Mouse (Mus musculus): ENCODE results near the gene Gata2.
A peak's percentile ranks its signal among the peaks of the same experiment; 100 is the strongest.
"Not testable (repeated sequence)": the region's sequence is repeated elsewhere in the genome, so short reads cannot be mapped to it uniquely, and the experiment has no call there.

The Gata2 gene

DNA sequence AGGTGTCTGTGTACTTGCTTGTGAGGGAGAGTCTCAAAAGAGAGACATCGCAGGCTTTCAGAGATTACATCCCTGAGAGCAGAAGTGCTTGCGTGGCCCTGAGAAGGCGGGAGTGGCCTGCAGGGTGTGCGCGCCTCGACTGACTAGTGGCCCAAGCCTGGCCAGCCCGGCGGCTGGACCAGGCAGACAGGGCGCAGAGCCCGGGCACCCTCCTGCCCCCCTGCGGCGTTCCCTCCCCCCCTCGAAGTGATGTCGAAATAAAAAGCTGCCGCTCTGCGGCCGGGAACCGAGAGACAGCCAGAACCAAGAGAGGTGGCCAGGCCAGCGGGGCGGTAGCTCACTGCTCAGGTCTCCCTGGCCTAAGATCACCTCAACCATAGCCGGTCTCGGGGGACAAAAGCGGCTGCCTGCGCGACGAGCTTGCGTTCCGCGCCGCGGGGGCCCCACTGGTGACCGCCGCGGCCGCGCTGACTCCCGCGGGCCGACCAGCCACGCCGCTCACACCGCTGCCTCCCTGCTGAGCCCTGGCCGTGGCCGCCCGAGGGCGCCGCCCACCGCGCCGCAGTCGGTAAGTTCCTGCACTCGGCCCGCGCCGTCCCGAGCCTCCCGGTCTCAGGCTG, at the start of gene Gata2:
TSS of gene Gata2 (plus strand) at position 459 of the 620 bp plus-strand sequence.
- no peak for DNase-seq (ENCODE audit: inconsistent ontology term)

DNA sequence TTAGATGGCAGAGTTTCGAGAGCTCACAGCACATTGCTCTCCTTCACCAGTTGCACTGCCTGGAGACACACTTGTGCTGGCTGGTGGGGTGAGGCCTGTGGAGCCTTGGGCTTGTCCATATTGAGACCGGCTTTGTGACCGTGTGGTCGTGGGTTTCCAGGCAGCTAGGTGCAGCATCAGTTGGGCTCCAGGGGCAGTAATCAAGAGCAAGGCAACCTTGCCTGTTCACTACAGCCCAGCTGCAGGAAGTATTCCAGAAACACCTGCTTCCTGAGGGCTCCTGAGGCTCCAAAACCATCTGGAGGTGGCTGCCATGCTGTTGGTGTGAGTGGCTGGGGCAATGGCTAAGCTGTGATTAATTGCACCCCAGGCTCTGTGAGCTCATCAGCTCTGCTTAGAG, 47.9 kb upstream of the Gata2 start:
- DNase-seq (ENCODE audit: inconsistent ontology term): no peak

DNA sequence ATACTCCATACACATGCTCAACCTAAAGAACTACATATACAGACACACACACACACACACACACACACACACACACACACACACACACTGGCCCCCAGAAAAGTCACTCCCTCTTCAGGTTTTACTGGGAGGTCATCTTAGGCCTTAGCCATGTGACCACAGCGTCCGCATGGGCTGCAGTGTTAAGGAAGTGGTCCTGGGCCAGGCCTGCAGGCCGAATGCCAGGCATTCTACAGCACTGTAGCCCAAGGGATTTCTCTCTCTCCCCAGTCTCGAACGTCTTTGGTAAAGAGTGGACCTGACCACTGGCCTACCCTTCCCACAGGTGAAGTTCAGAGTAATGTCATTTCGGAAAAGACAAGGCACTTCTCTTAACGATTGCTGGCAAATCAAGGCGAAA, 47.1 kb upstream of the Gata2 start:
- no peak for DNase-seq (ENCODE audit: inconsistent ontology term)

DNA sequence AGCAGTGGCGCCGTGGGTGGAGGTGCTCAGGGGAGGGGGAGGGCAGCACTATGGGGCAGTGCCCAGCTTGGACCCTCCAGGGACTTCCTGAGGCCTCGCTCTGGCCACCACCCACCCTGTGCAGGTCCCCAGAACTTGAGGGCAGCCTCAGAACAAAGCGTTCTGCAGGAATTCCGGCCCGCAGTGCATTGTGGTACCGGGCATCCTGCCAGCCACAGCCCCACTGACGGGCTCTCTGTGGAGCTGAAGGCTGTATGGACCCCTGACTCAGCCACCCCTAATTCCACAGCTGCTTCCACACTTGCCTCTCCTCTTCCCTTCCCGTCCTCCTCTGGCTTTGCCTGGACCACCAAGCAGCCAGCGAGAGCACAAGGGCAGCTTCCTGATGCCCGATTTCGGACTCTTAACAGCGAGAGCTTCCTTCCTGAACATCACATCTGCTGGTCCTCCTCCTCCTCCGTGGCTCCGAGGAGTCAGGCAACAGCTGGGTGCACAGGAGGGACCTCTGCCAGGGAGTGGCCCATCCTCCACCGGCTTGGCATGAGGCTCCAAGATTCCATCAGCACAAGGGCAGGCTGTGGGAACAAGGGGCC, 46.2 kb upstream of the Gata2 start:
- DNase-seq (ENCODE audit: inconsistent ontology term): no peak

- no peak for DNase-seq (ENCODE audit: inconsistent ontology term)
These were observed 42.4 kb upstream of the Gata2 start for GRCm38 (mm10) chr6:88151335-88151734.

- DNase-seq (ENCODE audit: inconsistent ontology term): no peak
These were observed 41.5 kb upstream of the Gata2 start for GRCm38 (mm10) chr6:88152127-88152705.

GRCm38 (mm10) chr6:88152979-88153378, 40.7 kb upstream of the Gata2 start:
- no peak for DNase-seq (ENCODE audit: inconsistent ontology term)

DNA sequence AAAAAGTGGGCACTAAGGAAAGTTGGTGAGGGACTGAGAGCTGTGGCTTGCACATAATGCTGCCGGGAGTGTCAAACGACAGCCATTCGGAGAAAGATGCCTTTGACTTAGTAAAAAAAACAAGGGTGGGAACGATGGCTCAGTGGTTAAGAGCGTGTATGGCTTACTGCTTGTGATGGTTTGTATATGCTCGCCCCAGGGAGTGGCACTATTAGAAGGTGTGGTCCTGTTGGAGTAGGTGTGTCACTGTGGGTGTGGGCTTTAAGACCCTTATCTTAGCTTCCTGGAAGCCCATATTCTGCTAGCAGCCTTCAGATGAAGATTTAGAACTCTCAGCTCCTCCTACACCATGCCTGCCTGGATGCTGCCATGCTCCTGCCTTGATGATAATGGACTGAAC, 38.1 kb upstream of the Gata2 start:
- DNase-seq (ENCODE audit: inconsistent ontology term): not testable (repeated sequence)

- no peak for DNase-seq (ENCODE audit: inconsistent ontology term)
These were observed 34.9 kb upstream of the Gata2 start for GRCm38 (mm10) chr6:88158790-88159189.

- no peak for DNase-seq (ENCODE audit: inconsistent ontology term)
These were observed 27.6 kb upstream of the Gata2 start for GRCm38 (mm10) chr6:88166054-88166453.

GRCm38 (mm10) chr6:88174191-88174590, 19.5 kb upstream of the Gata2 start:
- DNase-seq (ENCODE audit: inconsistent ontology term): no peak

DNA sequence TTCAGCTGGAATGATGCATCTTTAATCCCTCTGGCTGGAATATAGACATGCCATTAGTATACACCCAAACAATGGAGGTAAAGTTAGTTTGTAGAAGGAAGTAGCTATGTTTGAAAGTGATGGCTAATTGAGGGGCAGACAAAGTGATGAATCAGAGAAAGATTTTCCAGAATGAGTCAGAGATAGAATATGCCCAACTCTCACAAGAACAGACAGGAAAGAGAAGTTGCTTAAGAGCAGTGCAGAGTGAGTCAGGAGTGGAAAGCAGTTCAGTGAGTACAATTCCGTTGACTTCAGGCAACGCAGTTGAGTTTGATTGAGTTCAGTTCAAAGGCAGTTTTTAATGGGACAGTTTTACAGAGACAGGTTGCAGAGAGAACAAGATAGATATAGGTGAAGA, 19.0 kb upstream of the Gata2 start:
- no peak for DNase-seq (ENCODE audit: inconsistent ontology term)

DNA sequence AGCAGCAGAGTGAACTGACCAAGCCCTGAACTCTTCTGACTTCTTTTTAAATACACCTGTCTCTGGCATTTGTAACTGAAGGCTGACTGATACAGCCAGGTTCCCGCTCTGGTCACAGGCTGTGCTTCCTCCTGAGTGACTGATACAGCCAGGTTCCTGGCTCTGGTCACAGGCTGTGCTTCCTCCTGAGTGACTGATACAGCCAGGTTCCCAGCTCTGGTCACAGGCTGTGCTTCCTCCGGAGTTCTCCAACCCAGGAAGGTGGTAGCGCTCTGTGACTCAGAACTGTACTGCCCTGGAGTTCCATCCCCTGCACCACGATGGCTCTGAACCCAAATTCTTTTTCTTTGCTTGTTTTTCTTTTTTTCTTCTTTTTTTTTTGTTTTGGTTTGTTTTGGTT, 9.0 kb upstream of the Gata2 start:
- no peak for DNase-seq (ENCODE audit: inconsistent ontology term)

DNA sequence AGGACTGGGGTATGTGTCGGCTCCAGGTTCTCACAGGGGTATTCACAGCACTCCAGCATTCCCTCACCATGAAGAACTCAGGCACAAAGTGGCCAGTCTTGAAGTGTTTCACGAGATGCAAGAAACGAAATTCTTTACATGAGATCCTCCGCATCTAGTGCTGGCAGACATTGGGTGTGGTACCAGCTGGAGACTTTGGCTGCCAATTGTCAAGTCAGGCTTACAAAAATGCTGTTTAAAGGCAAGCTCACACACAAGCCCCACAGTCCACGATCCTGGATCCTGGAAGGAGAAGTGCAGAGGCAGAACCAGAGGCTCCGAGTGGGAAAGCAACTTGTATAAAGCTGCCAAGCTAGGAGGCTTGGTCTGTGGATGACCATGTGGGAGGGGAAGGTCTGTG, 5.5 kb upstream of the Gata2 start:
- DNase-seq (ENCODE audit: inconsistent ontology term): no peak

- peak; percentile 75 for DNase-seq (ENCODE audit: inconsistent ontology term)
These were observed 4.2 kb upstream of the Gata2 start for GRCm38 (mm10) chr6:88189312-88190042.

- no peak for DNase-seq (ENCODE audit: inconsistent ontology term)
These were observed 3.7 kb upstream of the Gata2 start for GRCm38 (mm10) chr6:88190043-88190309.

DNA sequence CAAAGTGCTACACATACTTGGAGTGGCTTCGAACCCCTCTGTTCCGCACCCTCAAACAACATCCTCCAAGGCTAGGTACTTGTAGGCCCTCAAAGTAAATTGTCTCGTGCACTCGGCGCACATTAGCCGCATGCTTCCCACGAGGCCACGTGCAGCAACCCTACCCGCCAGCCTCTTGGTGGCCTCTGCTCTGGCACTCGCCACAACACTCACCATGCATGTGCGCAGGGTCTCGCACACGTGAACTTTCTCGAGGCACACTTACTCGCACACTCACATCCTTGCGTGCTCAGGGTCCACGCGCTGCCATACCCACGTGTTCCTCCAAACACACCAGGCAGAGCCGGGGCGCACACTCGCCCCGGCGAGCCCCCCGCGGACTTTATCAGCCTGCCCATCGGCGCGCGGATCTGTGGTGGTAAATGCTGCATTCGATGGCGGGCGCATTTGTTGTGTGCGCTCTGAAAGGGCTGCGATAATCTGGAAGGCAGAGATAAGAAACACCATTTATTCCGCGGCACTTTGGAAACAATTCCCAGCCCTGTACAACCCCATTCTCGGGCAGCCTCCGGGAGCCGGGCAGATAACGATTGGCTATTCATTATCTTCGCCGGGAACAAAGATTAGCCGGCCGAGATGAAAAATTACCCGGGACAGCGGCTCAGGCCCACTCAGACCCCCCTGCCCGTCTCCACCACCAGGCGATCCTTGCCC, 3.2 kb upstream of the Gata2 start:
- no peak for DNase-seq (ENCODE audit: inconsistent ontology term)

DNA sequence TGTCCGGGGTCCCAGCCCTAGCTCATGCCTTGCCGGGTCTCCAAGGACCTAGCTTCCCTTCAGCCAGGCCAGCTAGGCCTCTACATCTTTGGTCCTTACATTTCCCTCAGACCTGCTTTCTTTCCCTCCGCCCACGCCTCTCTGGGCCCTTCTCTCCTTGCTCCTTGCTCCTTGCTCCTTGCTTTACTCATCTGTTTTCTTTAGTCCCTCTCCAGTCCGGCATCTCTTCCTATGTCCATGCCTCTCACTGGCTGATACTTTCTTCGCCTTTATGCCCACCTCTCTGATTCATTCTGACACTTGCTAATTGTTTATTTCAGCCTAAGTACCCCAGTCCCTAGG, 2.7 kb upstream of the Gata2 start:
- no peak for DNase-seq (ENCODE audit: inconsistent ontology term)

DNA sequence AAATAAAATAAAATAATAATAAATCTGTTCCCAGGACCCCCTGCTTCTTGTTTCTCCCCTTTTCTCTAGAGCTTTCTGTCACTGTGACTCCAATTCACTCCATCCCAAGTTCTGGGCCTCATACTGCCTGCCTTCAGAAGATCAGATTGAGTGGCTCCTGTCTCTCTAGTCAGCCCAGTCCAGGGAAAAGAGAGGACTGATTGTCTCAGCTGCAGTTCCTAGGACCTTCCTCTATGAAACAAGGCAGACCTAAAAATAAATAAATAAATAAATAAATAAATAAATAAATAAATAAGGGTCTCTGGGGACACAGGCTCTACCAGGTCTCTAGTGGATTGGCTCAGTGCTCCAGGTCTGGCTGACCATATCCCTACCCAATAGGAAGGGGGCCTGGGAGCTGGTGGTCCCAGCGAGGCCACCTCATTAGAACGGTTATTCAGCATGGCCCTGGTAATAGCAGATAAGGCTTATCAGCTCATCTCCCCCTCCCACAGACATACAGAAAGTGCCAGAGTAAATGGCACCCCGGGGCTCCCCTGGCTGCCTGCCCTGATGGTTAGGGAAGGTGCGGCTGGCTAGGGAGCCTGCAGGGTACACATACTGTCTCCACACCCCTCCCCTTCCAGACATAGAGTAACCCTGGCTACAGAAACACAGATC, 2.1 kb upstream of the Gata2 start:
- no peak for DNase-seq (ENCODE audit: inconsistent ontology term)

DNA sequence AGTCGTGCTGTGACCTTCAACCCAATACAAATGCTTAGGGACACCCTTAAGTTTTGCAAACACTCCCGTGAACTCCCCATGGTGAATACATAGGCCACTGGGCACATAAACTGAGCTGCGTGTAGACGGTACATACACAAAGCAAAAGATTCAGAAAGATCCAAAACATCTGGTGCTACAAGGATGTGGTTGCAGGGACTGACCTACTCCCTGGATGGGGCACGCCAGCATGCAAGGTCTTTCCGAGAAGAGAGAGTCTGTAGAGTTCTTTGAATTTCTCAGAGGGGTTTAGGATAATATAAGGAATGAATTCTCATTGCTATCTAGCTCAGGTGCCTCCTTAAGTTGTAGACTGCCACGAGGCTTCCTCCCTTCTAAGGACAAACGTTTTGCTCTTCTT, 935 bp upstream of the Gata2 start:
- no peak for DNase-seq (ENCODE audit: inconsistent ontology term)

GRCm38 (mm10) chr6:88194053-88194977, 624 bp downstream of the Gata2 start:
- no peak for DNase-seq (ENCODE audit: inconsistent ontology term)
